Mouse (Mus musculus) forebrain, embryonic 14.5 days (tissue): ENCODE data around the gene Btbd9. TPM values are rescaled to one million over a fixed set of nuclear protein-coding genes. Genes with fewer than 3 reads are reported as not detected.

Source experiments
- ATAC-seq: fragments of 200-750 bp; cut with Nextera tagmentation; 2 replicates; pipeline ENCODE4 v1.8.0; 2017; ENCODE audit warnings: mild to moderate bottlenecking, moderate library complexity
- DNase-seq: peaks from one replicate; pipeline ENCODE4 v3.0.0-alpha.2; 2015; ENCODE audit warnings: low spot score
- H3K27ac ChIP-seq: fragments of 300-500 bp; sonication (generic); 2 replicates; pipeline ENCODE4 v1.5.1; 2014; ENCODE audit warnings: low read depth, mild to moderate bottlenecking, control low read depth, low read length, moderate library complexity
- H3K27me3 ChIP-seq: fragments of 300-500 bp; sonication (generic); replicated peaks from 2 replicates; pipeline ENCODE4 v1.6.1; 2014; ENCODE audit warnings: low read length, control low read depth, mixed read lengths; ENCODE audit not compliant: control insufficient read depth, insufficient read depth
- H3K36me3 ChIP-seq: fragments of 300-500 bp; sonication (generic); 2 replicates; pipeline ENCODE4 v1.6.1; 2014; ENCODE audit warnings: low read length, control low read depth; ENCODE audit not compliant: control insufficient read depth, insufficient read depth
- H3K4me1 ChIP-seq: fragments of 300-500 bp; sonication (generic); 2 replicates; pipeline ENCODE4 v1.6.1; 2014; ENCODE audit warnings: antibody characterized with exemption, low read length, control low read depth; ENCODE audit not compliant: control insufficient read depth, insufficient read depth
- H3K4me2 ChIP-seq: fragments of 300-500 bp; sonication (generic); 2 replicates; pipeline ENCODE4 v1.6.1; 2014; ENCODE audit warnings: mild to moderate bottlenecking, control low read depth, low read length
- H3K4me3 ChIP-seq: fragments of 300-500 bp; sonication (generic); 2 replicates; pipeline ENCODE4 v1.5.1; 2014; ENCODE audit warnings: low read depth, low read length, control low read depth
- H3K9ac ChIP-seq: fragments of 300-500 bp; sonication (generic); 2 replicates; pipeline ENCODE4 v1.6.1; 2014; ENCODE audit warnings: mild to moderate bottlenecking, low read length, control low read depth, moderate library complexity
- H3K9me3 ChIP-seq: fragments of 300-500 bp; sonication (generic); replicated peaks from 2 replicates; pipeline ENCODE4 v1.6.1; 2016; ENCODE audit warnings: low read length, control low read depth, mixed read lengths; ENCODE audit not compliant: control insufficient read depth
- WGBS: fragments of 180-500 bp; shearing (Covaris S2); extraction: QIAGEN DNeasy Blood & Tissue Kit; methylation state at CpG from one replicate; pipeline ENCODE4 v1.1.7; 2014; 5-methylcytosine and 5-hydroxymethylcytosine counted together
- polyA plus RNA-seq: library from polyadenylated mRNA; unstranded; fragments of >200 nt; fragmentation: Nextera tagmentation; extraction: Ambion mirVana; gene quantifications from 2 replicates; pipeline ENCODE4 v1.2.1, GENCODE M21; 2014

Btbd9 gene
- polyA plus RNA-seq, 1 experiment from 2014 or later, result 73.7 TPM

GRCm38 (mm10) chr17:30308317-30308716, 268.0 kb downstream of the Btbd9 start:
- ATAC-seq, result no peak
- Histone ChIP-seq H3K9ac (no peak overlapping the region), H3K27me3 (no peaks in the 10 kb centered on the region), H3K36me3 (no peaks in the 10 kb centered on the region), H3K4me2 (no peak overlapping the region), H3K27ac (no peak overlapping the region; the same call in 1 of the 2 replicates), H3K4me1 (peaks cover 5% of the 10 kb centered on the region; the same call in 1 of the 2 replicates), H3K4me3 (no peak overlapping the region), H3K9me3 (no peaks in the 10 kb centered on the region)
- WGBS, result 91% methylated on average over 13 of the region's 13 CpGs
- no peak for DNase-seq

- 71% methylated on average over 10 of the region's 10 CpGs for WGBS
- no peak overlapping the region for H3K27ac ChIP-seq
- no peak overlapping the region for H3K4me2 ChIP-seq
- ATAC-seq (no peak), DNase-seq (no peak)
- no peak overlapping the region for H3K9ac ChIP-seq
- no peaks in the 10 kb centered on the region for H3K9me3 ChIP-seq
- peaks cover 5% of the 10 kb centered on the region; the same call in 1 of the 2 replicates for H3K4me1 ChIP-seq
- H3K36me3 ChIP-seq, result no peaks in the 10 kb centered on the region
- H3K27me3 ChIP-seq, result no peaks in the 10 kb centered on the region
- no peak overlapping the region for H3K4me3 ChIP-seq
Observed at GRCm38 (mm10) chr17:30307168-30307567, 269.1 kb downstream of the Btbd9 start.

- peaks cover 11% of the 10 kb centered on the region; the same call in 1 of the 2 replicates for H3K4me1 ChIP-seq
- no peaks in the 10 kb centered on the region for H3K36me3 ChIP-seq
- H3K9ac ChIP-seq, result no peak overlapping the region
- H3K4me2 ChIP-seq, result no peak overlapping the region
- H3K9me3 ChIP-seq, result no peaks in the 10 kb centered on the region
- no peaks in the 10 kb centered on the region for H3K27me3 ChIP-seq
- DNase-seq (no peak), ATAC-seq (no peak)
- whole genome bisulfite sequencing, result 83% methylated on average over 2 of the region's 2 CpGs
- no peak overlapping the region for H3K4me3 ChIP-seq
- H3K27ac ChIP-seq, result no peak overlapping the region
Observed at GRCm38 (mm10) chr17:30304766-30305165, 271.5 kb downstream of the Btbd9 start.

GRCm38 (mm10) chr17:30301338-30301737, 274.9 kb downstream of the Btbd9 start:
- H3K36me3 ChIP-seq, result no peaks in the 10 kb centered on the region
- H3K4me1 ChIP-seq, result peaks cover 11% of the 10 kb centered on the region
- WGBS, result 47% methylated on average over 2 of the region's 2 CpGs
- no peak overlapping the region for H3K4me2 ChIP-seq
- H3K27me3 ChIP-seq, result no peaks in the 10 kb centered on the region
- no peak overlapping the region for H3K27ac ChIP-seq
- no peak overlapping the region for H3K9ac ChIP-seq
- H3K4me3 ChIP-seq, result no peak overlapping the region
- peak; percentile 51 for DNase-seq
- H3K9me3 ChIP-seq, result no peaks in the 10 kb centered on the region
- ATAC-seq, result no peak

- Histone ChIP-seq H3K9ac (no peak overlapping the region), H3K4me3 (no peak overlapping the region), H3K36me3 (no peaks in the 10 kb centered on the region), H3K27ac (no peak overlapping the region), H3K27me3 (no peaks in the 10 kb centered on the region), H3K4me1 (peaks cover 17% of the 10 kb centered on the region), H3K9me3 (no peaks in the 10 kb centered on the region), H3K4me2 (no peak overlapping the region)
- DNase-seq, result no peak
- ATAC-seq, result no peak
- WGBS, result 93% methylated on average over 8 of the region's 8 CpGs
Observed at GRCm38 (mm10) chr17:30297432-30297831, 278.9 kb downstream of the Btbd9 start.

GRCm38 (mm10) chr17:30296069-30296468, 280.2 kb downstream of the Btbd9 start:
- Histone ChIP-seq H3K27ac (peak overlapping the region; percentile 48; the same call in 1 of the 2 replicates), H3K9ac (no peak overlapping the region), H3K4me3 (no peak overlapping the region), H3K9me3 (no peaks in the 10 kb centered on the region), H3K36me3 (no peaks in the 10 kb centered on the region), H3K27me3 (no peaks in the 10 kb centered on the region), H3K4me1 (peaks cover 17% of the 10 kb centered on the region), H3K4me2 (no peak overlapping the region)
- 33% methylated on average over 8 of the region's 8 CpGs for WGBS
- DNase-seq (no peak), ATAC-seq (no peak)

- no peak overlapping the region for H3K27ac ChIP-seq
- H3K27me3 ChIP-seq, result no peaks in the 10 kb centered on the region
- no peak overlapping the region for H3K4me2 ChIP-seq
- H3K9ac ChIP-seq, result no peak overlapping the region
- no peak overlapping the region for H3K4me3 ChIP-seq
- no peaks in the 10 kb centered on the region for H3K36me3 ChIP-seq
- peaks cover 7% of the 10 kb centered on the region; the same call in 1 of the 2 replicates for H3K4me1 ChIP-seq
- no peak for DNase-seq
- 75% methylated on average over 6 of the region's 6 CpGs for WGBS
- no peaks in the 10 kb centered on the region for H3K9me3 ChIP-seq
- no peak for ATAC-seq
Observed at GRCm38 (mm10) chr17:30292666-30293065, 283.6 kb downstream of the Btbd9 start.

- Histone ChIP-seq H3K4me1 (peaks cover 5% of the 10 kb centered on the region), H3K36me3 (no peaks in the 10 kb centered on the region), H3K4me3 (no peak overlapping the region), H3K27me3 (0 out of 2 replicates have a peak, but pooled peaks cover 2% of the 10 kb centered on the region), H3K9me3 (no peaks in the 10 kb centered on the region), H3K4me2 (no peak overlapping the region), H3K27ac (no peak overlapping the region), H3K9ac (no peak overlapping the region)
- DNase-seq (no peak), ATAC-seq (no peak)
- 98% methylated on average over 2 of the region's 2 CpGs for WGBS
Observed at GRCm38 (mm10) chr17:30285641-30286040, 290.6 kb downstream of the Btbd9 start.

GRCm38 (mm10) chr17:30283460-30284050, 292.7 kb downstream of the Btbd9 start:
- Histone ChIP-seq H3K4me3 (no peak overlapping the region), H3K4me1 (peaks cover 25% of the 10 kb centered on the region), H3K27me3 (0 out of 2 replicates have a peak, but pooled peaks cover 2% of the 10 kb centered on the region), H3K9ac (no peak overlapping the region), H3K9me3 (no peaks in the 10 kb centered on the region), H3K36me3 (no peaks in the 10 kb centered on the region), H3K27ac (no peak overlapping the region), H3K4me2 (no peak overlapping the region)
- 86% methylated on average over 4 of the region's 4 CpGs for WGBS
- no peak for DNase-seq
- no peak for ATAC-seq
